Mouse (Mus musculus) monocyte, adult 5-6 weeks (primary cell): ENCODE results near the gene Pltp. TPM values are rescaled to one million over a fixed set of nuclear protein-coding genes. Genes with fewer than 3 reads are reported as not detected.
"Not testable (repeated sequence)": the region's sequence is repeated elsewhere in the genome, so short reads cannot be mapped to it uniquely, and the experiment has no call there.

ENCODE experiments used
- ATAC-seq: fragments of 153-309, 156-312 bp; replicated peaks from 2 replicates; pipeline ENCODE4 v1.8.0; 2017; ENCODE audit warnings: mild to moderate bottlenecking; ENCODE audit not compliant: low TSS enrichment, insufficient number of reproducible peaks, severe bottlenecking, poor library complexity, low FRiP score
- total RNA-seq: library from RNA; stranded (forward); fragments of 200-1000, 200-491, 200-594 nt; gene quantifications from 3 replicates; pipeline ENCODE4 v1.2.3, GENCODE M21; 2017

The Pltp gene
- total RNA-seq, 1 experiment from 2014 or later = 37.3 TPM

DNA sequence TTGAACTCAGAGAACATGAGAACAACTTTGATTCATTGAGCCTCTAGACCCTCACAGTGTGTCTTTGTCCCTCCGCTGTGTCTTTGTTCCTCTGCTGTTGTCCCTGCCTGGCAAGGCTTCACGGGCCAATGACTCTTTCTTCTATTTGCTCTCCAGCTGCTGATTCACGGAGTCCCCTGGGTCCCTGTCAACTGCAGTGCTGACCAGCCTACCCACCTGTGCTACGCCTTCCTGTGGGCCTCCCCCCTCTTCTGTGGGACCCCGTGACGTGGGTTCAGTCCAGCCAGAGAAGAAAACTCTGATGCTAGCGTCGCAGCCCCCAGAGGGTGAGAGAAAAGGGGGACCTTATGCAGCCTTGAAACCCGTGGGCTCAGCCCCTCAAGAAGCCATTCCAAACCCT, 25.1 kb upstream of the Pltp start:
- no peak for ATAC-seq

- ATAC-seq = peak; percentile 77
Observed at GRCm38 (mm10) chr2:164879568-164880277, 22.2 kb upstream of the Pltp start.

- peak; percentile 41 for ATAC-seq
Observed at GRCm38 (mm10) chr2:164879228-164879567, 21.7 kb upstream of the Pltp start, which contains the start of gene Pcif1. Gene Pcif1 (plus strand): TSS chr2:164879304.

DNA sequence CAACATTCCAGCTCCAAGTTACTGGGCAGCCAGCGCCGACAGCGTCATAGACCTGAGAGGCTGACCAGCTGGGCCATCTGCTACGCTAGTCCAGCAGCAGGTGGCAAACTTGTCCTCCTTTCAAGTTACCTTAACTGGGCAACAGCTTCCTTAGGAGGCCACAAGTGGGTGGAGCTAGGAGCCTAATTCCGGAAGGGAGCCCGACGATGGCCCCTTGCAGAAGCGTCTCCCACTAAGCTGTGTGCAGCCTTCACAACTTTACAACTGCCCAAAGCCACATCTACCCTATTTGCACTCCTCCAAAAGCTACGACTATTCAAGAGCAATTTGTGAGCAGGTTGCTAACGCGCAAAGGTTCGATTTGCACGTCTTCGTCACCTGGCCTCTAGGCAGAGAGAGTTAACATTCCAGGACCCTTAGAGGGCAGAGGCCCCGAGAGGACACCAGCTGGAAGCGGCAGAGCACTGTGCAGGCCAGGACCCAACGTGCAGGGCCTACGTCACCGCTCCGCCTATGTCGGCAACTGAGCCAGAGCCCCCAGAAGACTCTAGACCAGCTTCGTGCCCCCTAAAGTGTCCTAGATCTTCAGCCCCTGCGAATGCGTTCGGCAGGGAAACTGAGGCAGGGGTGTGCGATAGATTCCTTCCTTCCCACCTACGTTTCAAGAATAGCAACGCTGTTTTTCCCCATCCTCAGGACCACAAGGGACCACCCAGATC, 21.2 kb upstream of the Pltp start:
- ATAC-seq = peak; percentile 37

DNA sequence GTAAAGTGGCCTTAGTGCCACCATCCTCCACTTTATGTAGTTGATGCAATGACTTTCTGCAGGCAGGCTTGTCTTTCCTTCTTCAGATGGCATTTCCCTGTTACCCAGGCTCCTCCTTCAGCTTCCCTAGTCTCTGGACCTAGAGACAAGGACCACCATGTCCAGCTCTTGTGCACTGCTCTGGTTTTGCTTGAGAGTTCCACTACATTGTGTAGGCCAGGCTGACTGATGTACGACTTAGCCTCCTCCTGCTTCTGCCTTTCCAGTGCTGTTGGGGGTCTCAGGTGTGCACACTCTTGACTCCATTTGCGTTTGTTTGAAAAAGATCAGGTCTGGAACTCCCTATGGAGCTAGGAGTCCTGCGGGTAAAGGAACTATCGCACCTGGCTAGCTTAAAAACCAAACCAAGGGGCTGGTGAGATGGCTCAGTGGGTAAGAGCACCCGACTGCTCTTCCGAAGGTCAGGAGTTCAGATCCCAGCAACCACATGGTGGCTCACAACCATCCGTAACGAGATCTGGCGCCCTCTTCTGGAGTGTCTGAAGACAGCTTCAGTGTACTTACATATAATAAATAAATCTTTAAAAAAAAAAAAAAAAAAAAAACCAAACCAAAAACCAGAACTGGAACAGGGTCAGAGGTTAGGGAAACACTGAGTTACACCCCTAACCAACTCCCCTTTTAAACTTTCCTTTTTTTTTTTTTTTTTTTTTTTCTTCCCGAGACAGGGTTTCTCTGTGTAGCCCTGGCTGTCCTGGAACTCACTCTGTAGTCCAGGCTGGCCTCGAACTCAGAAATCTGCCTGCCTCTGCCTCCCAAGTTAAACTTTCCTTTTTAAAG, 20.1 kb upstream of the Pltp start:
- not testable (repeated sequence) for ATAC-seq

GRCm38 (mm10) chr2:164875648-164876047, 18.1 kb upstream of the Pltp start:
- not testable (repeated sequence) for ATAC-seq

- ATAC-seq = 0 out of 2 replicates have a peak, but pooled peaks have one; percentile 23
Observed at GRCm38 (mm10) chr2:164874239-164874769, 16.8 kb upstream of the Pltp start.

GRCm38 (mm10) chr2:164873621-164874020, 16.1 kb upstream of the Pltp start:
- ATAC-seq = no peak

DNA sequence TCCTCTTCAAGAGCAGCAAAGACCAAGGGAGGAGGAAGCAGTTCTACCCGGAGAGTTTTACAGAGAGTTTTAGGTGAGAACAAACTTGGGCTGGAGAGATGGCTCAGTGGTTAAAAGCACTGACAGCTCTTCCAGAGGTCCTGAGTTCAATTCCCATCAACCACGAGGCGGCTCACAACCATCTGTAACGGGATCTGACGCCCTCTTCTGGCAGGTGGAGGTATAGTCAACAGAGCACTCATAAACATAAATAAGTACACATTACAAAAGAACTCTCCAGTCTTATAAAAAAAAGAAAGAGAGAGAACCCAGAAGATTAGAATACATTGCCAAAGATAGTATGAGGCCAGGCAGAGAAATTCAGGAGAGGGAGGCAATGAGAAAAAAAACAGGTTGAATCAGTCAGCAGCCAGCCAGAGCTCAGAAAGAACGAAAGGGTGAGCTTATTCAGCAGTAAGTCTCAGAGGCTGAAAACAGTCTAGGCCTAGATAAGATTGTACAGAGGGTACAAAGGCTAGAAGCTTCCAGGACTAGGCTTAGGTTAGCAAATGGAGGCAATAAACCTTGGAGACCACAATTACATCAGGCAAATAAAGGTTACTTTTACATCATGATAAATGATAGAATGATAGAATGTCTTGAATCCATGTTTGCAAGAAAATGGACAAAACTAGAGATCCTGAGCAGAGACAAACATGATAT, 14.2 kb upstream of the Pltp start:
- no peak for ATAC-seq

DNA sequence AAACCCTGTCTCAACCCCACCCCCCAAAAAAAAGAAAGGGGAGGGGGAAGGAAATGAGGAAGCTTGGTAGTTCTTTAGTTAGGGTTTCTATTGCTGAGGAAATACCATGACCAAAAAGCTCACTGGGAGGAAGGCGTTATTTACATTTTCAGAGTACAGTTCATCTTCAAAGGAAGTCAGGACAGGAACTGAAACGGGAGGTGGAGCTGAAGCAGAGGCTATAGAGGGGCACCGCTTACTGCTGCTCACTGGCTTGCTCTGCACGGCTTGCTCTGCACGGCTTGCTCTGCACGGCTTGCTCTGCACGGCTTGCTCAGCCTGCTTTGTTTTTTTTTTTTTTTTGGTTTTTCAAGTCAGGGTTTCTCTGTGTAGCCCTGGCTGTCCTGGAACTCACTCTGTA, 11.0 kb upstream of the Pltp start:
- peak; percentile 86 for ATAC-seq

DNA sequence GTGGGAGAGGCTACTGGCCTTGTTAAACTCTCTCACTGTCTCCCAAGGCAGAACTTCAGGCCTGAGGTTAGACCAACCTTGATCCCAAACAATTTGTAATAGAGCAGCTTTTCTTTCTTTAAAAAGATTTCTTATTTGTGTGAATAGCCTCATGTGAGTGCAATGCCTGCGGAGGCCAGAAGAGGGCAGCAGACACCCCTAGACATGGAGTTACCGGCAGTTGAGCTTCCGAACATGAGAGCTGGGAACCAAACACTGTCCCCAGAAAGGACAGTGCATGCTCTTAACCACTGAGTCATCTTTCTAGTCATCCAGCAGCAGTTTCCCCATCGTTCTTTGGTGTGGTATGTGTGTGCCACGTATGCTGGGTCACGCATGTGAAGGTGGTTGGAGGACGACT, 10.1 kb upstream of the Pltp start:
- 0 out of 2 replicates have a peak, but pooled peaks have one; percentile 11 for ATAC-seq

GRCm38 (mm10) chr2:164866741-164867551, 9.4 kb upstream of the Pltp start:
- ATAC-seq = peak; percentile 61

GRCm38 (mm10) chr2:164864593-164864992, 7.1 kb upstream of the Pltp start:
- no peak for ATAC-seq

DNA sequence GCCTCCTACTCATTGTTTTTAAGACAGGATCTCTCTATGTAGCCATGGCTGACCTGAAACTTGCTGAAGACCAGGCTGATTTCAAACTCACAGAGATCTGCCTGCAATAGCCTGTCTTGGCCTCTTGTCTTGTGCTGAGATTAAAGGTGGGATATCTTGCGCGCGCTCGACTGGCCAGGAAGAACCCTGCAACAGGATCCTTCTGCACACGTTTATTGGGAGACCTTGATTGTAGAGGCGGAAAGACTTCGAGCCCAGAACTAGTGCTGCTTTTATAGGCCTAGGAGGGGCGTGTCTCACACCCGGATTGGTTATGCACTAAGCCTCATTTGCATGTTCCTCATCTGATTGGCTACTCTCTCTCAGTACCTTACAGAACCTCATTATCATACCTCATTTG, 5.9 kb upstream of the Pltp start:
- not testable (repeated sequence) for ATAC-seq

DNA sequence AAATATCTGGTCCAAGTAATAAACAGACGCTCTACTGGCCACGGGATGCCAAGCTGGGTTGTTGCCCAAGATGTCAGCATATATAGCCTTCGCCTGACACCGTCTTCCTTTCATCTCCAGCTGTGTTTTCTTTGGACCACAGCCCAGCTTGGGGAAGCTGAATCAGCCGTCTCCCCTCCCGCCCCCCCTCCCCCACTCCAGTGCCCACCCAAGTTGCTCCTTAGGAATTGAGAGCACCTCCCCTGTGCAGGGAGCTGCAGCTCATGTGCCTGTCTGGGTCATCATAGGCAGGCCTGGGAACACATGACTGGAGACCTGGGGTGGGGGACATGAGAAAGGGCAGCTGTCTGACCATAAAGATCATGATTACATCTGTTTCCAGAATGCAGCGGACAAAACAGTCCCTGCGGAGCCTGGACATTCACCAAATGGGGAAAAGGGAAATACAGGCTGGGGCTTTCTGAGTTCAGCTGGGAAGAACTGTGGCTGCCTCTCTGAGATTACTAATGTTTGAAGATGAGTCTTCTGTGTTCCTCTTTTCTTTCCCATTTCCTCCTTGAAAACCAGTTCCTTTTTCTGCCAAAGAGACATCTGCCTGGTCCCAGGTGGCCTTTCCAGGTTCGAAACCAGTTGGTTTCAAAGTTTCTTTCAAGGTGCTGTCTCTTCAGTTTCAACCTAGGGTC, 4.8 kb upstream of the Pltp start:
- ATAC-seq = peak; percentile 51

DNA sequence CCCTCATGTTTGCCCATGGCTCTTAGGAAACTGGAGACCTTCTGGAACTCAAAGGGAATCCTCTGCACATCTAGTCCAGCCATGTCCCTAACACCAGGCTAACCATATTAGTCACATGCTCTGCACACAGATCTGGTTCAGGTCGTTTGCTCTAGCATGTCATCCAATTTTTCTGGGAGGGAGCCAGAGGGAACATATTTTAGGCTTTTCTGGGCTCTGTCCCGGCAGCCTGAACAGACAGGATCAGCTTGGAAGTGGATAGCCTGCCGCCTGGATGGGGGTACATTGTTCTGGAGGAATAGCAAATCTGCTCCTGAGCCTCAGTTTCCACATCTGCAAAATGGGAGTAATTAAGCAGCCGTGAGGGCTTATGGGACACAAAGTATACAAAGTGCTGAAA, 3.6 kb upstream of the Pltp start:
- no peak for ATAC-seq
